Mouse (Mus musculus) mature B cell (primary cell): ENCODE data around the gene Uaca.

Experiments
- in situ Hi-C: fragments of 300-500 bp; cut with MboI; formaldehyde crosslinking; loops from 2 replicates; pipeline ENCODE4 v1.14.3; 2019

Gene Uaca

DNA sequence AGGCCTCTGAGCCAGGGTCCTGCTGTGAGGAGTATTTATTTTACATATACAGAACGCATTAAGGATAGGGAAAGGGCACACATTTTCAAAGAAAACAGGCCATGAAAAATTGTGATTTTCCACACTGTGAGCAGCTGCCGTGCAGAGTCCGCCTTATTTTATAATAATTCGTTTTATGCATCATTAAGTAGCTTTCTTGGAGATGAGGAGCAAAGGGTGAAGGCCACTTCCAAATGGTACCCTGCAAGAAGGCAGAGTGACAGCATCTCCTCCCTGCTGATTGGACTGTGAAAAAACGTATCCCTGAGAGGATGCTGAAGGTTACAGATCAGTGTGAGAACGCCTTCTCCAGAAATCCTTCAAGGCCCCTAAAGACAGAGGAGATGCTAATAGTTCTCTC lies 90.8 kb downstream of the Uaca start:
- in situ Hi-C loops, result no loop called here

DNA sequence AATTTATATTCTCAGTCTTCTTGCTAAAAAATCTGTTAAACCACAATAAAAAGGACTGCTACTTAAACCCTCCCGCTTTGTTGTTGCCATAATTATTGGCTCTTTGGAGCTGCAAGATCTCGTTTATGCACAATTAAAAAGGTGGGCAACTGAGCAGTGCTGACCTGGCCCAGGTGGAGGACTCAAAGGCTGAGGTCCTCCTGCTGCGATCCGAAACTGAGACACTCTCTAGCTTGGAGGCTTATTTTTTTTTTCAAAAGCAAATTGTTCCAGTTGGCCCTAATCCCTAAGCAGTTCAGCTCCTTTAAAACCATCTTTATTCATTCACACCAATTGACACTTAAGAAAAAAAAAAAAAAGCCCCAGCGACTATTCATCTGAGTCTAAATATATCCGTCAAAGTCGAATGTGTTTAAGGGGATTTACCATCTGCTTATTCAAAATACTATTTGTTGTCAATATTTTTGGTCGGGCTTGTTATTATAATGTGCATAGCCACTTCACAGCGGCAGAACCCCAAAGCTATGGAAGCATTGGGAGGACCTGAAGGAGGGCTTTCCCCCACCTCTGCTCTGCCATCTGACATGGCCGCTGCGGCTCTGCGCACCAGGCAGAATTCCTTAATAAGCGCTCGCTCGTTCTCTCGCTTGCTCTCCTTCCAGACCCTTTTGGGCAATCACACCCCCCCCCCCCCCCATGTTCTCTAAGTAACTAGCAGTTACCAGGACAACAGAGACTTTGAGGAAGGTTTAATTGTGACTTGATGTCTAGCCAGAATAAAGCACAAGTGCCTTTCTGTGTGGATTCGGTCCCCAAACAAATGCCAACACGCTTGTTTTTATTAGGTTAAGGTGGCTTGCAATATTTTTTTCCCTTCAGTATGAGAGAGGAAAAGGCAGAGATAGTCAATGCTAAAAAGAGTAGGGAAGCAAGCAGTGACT lies 92.4 kb downstream of the Uaca start:
- in situ Hi-C loops, result no loop called here

DNA sequence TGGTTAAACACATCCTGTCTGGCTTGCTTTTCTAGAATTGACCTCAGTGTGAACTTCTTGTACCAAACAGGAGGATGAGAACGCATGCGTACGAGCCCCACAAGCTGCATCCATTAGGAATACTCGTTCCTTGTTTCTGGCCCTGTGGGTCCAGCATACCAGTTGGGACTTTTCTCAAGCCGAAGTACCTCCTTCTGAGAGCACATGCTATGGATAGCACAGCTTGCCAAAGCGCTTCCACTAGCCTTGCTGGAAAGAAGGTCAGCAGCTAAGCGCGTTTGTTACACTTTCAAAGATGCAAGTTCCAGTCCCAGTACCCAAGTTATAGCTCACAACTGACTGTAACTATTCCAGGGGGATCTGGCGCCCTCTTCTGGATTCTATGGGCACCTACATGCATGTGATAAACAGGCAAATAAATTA lies 93.1 kb downstream of the Uaca start:
- in situ Hi-C loops, result no loop called here

DNA sequence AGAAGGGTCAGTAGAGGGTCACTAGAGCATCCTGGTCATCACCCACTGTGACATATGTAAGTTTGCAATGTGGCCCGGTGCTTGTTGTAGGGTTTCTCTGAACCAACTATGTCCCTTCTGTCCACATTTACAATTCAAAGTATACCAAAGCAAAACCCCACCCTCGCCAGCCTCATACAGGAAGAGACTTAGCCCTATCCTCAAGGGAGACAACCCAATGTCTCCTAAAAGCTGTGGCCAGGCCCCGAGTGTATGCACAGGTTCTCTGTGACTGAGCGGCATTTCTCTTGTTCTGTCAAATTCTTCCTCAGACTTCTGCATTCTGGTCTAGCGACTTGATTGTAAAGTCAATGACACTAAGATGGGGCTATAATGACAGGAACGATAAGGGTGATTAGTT lies 99.2 kb downstream of the Uaca start:
- in situ Hi-C loops, result no loop called here

DNA sequence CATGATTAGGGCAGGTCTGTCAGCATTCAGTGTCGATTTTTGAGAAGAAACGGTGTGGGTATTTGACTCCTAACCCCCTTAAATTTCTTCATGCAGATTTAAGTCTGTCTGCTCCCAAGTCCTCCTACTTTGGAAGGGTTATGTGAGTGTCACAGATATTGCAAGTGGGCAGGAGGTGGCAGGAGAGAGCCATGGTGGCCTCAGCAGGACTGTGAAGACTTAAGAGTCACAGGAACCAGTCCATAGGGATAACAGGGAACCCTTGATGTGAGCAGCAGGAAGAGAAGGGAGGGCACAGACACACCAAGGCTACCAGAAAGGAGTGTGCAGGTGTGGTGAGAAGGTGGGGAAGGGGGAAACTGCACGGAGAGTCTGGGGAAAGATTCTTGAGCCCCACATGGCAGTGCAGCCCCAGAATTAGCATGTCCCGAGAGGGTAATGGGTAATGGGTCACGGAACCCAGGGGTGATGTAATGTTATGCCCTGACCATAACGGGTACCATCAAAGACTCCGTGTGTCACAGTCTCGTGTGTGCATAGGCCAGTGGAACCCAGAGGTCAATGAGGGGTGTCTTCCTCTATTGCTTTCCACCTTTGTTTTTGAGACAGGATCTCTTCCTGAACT lies 101.3 kb downstream of the Uaca start:
- in situ Hi-C loops, result no loop called here

DNA sequence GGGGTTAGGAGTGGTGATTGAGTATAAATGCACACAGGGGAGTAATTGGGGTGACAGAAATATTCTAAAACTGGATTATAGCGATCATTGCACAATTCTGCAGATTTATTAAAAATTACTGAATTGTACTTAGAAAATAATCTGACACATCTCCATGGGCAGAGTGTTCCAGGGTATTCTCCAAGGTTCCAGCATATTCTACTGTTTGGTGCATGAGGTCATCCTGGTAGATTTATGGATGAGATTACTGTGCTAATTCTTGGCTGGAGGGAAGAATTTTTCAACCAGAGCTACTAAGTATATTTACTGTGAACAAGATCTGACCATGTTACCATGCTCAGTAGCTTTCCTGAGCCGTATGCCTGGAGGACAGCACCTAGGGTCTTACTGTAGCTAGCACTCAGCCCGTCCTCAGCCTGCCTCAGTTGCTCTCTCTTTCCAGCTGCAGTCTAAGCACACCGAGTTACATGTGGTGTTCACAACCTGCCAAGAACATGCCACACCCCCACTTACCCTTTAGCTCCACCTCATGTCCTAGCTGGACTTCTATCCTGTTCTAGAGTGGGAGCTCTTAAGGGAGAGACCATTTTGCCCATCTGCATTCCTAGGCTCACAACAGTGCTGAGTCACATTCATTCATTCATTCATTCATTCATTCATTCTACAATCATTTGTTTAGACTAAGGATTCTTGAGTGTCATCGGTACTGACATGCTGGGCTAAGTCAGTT lies 104.1 kb downstream of the Uaca start:
- in situ Hi-C loops, result no loop called here

DNA sequence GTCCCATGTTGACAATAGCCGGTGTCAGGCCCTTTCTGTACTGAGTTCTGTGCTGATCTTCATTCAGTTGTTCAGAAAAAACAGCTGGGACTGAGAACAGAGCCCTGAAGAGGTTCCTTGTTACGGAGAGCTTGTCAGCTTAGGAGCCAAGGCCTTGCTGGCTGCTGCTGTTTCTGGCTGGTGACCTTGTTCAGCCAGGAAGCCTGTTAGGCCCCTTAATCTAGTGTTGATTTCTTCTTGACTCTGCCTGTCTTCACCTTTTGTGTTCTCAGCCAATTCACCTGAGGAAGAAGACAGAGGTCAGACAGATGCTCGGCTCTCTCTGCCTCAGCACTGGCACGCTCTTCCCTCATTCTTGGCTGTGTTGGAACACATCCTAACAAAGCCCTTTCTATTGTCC lies 104.9 kb downstream of the Uaca start:
- in situ Hi-C loops, result no loop called here

DNA sequence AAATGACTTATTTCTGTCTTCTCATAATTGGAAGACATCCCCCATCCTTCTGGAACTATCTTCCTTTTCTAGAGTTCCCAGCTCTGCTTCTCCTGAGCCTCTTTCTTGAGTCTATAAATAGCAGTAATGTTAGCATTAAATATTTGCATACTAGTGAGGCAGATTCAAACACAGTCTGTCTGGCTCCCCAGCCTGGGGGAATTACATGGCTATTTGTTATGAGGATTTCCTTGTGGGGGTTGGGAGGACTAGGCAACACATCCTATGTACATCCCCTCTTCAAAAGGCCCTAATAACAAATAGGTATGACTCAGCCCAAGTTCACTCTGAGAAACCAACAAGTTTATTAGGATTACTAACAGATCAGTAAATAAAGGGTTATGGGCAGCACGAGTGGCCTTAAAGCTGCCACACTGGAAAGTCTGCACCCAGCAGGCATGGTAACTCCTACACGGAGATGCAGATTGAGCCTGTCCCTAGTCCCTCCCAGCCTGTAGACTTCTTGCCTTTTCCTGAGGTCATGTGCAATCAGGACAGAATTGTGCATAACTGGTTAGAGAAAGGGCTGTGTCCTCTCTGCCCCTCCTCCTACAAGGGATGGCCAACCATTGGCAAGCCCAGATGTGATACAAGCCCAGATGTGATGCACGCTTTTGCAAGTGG lies 105.6 kb downstream of the Uaca start:
- in situ Hi-C loops, result no loop called here

DNA sequence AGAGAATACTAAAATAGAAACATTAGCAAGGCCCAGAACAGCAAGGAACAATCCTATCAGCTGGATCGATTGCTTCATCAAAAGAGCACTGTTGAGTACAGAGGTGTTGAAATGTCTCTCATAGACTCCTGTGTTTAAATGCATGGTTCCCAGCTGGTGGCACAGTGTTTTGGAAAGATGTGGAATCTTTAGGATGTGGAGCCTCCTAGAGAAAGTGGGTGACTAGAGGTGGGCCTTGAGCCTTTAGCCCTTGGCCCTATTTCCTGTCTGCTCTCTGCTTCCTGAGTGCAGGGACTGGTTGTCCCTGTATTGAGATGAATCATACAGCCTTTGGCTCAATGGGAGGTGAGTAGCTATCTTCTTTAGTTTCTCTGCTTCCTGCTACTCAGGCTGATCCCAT lies 117.9 kb downstream of the Uaca start:
- in situ Hi-C loops, result no loop called here

DNA sequence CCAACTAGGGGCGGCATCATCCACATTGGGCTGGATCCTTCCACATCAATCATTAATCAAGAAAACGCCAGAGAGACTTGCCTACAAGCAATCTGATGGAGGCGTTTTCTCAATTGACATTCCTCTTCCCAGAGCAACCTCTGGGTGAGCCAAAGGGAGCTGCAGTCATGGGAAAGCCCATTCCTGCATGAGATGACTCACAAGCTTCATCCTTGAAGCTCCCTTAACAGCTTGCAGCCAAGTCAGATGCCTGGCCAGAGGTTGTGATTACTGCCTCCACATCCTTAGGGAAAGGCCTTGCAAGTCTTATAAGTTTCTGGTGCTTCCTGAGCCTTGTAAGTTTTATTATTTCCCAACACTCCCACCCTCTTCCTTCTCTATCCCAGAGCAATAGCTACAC lies 119.3 kb downstream of the Uaca start:
- in situ Hi-C loops, result no loop called here

DNA sequence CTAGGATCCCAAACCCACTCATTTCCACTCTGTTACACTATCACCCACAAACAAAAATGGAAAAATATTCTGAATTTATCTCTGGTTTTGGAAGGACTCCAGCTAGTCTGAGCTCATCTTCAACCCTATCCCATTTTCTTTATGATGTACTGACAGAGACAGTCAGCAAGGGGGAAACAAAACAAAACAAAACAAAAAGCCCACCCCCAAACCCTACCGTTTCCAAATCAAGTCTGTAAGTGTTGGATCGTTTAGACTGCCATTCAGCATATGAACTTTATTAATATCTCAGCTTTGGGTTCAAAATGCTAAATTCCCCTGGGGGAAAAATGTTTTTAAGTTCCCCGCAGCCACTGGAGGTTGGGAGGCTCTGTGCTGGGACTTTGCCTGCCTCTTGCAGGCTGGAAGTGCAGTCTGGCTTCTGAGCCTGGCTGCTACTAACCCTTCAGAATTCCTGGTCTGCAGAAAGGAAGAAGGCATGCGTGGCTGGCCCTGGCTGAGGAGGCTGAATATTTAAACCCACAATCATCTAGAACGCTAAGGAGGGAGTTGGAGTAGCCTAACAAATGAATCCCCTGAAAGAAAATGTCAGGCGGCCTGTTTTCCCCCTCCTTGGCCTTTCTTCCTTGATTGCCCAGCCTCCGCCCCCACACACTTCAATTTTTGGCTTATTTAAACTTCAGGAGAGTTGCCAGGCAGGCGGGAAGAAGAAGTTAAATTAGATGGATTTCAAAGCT lies 125.8 kb downstream of the Uaca start:
- in situ Hi-C loops, result no loop called here

DNA sequence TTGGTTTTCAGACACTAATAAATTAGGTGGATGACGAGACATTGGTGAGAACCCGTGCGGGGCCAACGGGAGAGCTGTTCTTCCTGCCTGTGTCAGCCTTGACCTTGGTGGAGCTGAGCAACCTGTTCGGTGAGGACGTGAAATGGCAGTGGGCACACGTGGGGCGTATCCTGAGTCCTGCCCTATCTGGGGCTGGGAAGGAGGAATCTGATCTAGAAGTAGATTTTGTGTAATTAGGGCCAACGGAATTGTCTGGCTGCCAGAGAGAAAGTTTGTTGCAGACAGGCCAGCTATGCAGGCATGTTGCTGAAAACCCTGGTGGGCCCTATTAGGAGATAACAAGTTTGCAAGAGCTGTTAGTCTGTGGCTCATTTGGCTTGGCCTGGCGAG lies 126.3 kb downstream of the Uaca start:
- in situ Hi-C loops, result no loop called here

DNA sequence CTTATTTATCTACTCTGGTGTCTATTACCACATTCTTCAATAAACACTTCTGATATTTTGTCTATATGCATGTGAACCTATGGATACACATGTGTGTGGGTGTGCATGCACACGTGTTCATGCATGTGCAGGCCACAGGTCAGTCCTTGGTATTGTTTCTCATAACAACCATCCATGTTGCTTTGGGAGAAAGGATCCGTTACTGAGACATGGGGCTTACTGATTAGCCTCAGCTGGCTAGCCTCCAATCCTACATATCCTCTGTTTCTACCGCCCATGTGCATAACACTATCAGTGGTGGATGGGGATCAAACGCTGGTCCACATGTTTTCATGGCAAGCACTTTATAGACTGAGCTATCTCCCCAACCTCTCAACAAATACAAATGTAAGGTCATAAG lies 126.9 kb downstream of the Uaca start:
- in situ Hi-C loops, result no loop called here

DNA sequence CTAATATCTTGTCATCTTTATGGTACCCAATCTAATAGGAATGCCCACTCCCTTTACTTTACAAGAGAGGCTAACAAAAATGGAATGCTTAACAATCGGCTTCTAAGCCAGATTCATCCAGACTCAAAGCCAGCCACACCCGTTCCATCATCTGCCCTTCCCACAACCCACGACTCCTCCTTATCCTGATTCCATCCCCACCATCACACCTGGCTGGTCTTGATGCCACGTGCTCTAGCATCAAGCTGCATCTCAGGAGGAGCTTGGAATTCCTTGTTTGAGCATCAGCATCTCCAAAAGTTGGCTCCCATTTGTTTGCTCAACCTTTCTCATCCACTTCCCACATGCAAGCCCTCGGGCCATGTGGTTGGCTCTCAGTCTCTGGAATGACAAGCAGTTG lies 127.5 kb downstream of the Uaca start:
- in situ Hi-C loops, result no loop called here

DNA sequence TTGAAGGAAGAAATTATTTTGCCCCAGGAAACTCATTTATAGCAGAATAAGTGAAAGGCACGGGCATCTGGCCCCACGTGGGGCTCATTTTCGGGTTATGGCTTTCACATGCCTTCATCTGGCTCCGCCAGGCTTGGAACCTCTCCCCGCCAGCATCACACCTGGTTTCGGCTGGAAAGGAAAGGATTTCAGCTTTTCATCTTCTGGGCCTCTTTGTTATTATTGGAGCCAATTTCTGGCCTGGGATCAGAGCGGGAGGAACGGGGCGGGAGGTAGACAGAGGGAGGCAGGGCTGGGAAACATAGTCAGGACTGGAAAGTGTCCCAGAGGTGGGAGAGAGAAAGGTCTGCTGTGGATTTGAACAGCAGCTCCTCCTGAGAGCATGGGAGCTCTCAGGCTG lies 132.0 kb downstream of the Uaca start:
- in situ Hi-C loops, result no loop called here

DNA sequence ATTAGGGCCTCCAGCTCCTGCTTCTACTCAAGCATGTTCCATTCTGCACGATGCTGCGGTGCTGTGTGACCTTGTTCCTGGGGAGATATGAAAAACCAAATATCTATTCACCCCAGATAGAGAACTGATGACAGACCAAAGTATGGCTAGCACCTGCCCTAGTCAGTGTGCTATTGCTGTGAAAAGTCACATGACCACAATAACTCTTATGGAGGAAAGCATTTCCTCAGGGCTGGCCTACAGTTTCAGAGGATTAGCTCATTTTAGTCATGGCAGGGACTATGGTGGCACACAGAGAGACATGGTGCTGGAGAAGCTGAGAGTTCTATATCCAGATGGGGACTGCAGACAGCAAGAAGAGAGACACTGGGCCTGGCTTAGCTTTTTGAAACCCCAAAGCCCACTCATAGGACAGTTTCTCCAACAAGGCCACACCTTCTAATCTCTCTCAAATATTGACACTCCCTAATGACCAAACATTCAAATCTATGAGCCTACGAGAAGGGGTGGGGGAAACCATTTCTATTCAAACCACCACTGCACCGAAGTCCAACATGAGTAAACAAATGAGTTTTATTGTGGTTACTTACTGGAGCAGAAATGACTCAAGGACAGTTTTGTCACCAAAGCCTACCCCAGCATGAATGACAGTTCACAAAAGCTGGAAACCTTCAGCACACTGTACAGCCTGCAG lies 135.1 kb downstream of the Uaca start:
- in situ Hi-C loops, result no loop called here
